Mouse (Mus musculus) midbrain, postnatal 0 days (tissue): ENCODE measurements at regions not wholly inside any gene's neighbourhood (a gene's known extent, or its start where the extent isn't known, plus 50 kb on each side); places are given as distances from the start of the nearest gene placed in this dataset.

Experiments
- ATAC-seq: fragments of 200-750 bp; cut with Nextera tagmentation; 2 replicates; pipeline ENCODE4 v1.8.0; 2017; ENCODE audit warnings: moderate number of reproducible peaks, mild to moderate bottlenecking, moderate TSS enrichment, moderate library complexity; ENCODE audit not compliant: low FRiP score
- DNase-seq: peaks from one replicate; pipeline ENCODE4 v3.0.0-alpha.2; 2015; ENCODE audit warnings: low spot score
- H3K27ac ChIP-seq: fragments of 300-500 bp; sonication (generic); 2 replicates; pipeline ENCODE4 v1.5.1; 2014; ENCODE audit warnings: low read depth, mild to moderate bottlenecking, low read length, mixed read lengths
- H3K27me3 ChIP-seq: fragments of 300-500 bp; sonication (generic); 2 replicates; pipeline ENCODE4 v1.6.1; 2014; ENCODE audit warnings: low read length, control low read depth, mixed read lengths; ENCODE audit not compliant: insufficient read depth
- H3K36me3 ChIP-seq: fragments of 300-500 bp; sonication (generic); 2 replicates; pipeline ENCODE4 v1.6.1; 2014; ENCODE audit warnings: low read length, control low read depth, mixed read lengths; ENCODE audit not compliant: insufficient read depth
- H3K4me1 ChIP-seq: fragments of 300-500 bp; sonication (generic); 2 replicates; pipeline ENCODE4 v1.6.1; 2014; ENCODE audit warnings: mild to moderate bottlenecking, control low read depth, antibody characterized with exemption, low read length, mixed read lengths; ENCODE audit not compliant: insufficient read depth
- H3K4me2 ChIP-seq: fragments of 300-500 bp; sonication (generic); 2 replicates; pipeline ENCODE4 v1.6.1; 2014; ENCODE audit warnings: low read depth, mild to moderate bottlenecking, low read length, mixed read lengths; ENCODE audit not compliant: poor library complexity, severe bottlenecking
- H3K4me3 ChIP-seq: fragments of 300-500 bp; sonication (generic); 2 replicates; pipeline ENCODE4 v1.5.1; 2014; ENCODE audit warnings: low read depth, mild to moderate bottlenecking, low read length, moderate library complexity
- H3K9ac ChIP-seq: fragments of 300-500 bp; sonication (generic); replicated peaks from 2 replicates; pipeline ENCODE4 v1.6.1; 2014; ENCODE audit warnings: mild to moderate bottlenecking, low read length, moderate library complexity, mixed read lengths; ENCODE audit not compliant: poor library complexity, severe bottlenecking
- H3K9me3 ChIP-seq: fragments of 300-500 bp; sonication (generic); 2 replicates; pipeline ENCODE4 v1.6.1; 2016; ENCODE audit warnings: low read length, control low read depth
- CTCF ChIP-seq: IDR thresholded peaks from 2 replicates; pipeline ENCODE4 v1.5.1; 2016; ENCODE audit warnings: antibody characterized with exemption, mild to moderate bottlenecking
- WGBS: fragments of 180-500 bp; shearing (Covaris S2); extraction: QIAGEN DNeasy Blood & Tissue Kit; methylation state at CpG from one replicate; pipeline ENCODE4 v1.1.7; 2014; 5-methylcytosine and 5-hydroxymethylcytosine counted together

GRCm38 (mm10) chr2:128465214-128465984 lies 125.6 kb upstream of the Spdye4c start:
- TF ChIP-seq CTCF = no peak
- no peak for DNase-seq
- Histone ChIP-seq H3K4me1 (no peaks in the 10 kb centered on the region), H3K9ac (no peak overlapping the region), H3K4me3 (no peak overlapping the region), H3K9me3 (no peaks in the 10 kb centered on the region), H3K4me2 (no peak overlapping the region), H3K27me3 (no peaks in the 10 kb centered on the region), H3K27ac (no peak overlapping the region), H3K36me3 (no peaks in the 10 kb centered on the region)
- WGBS = 85% methylated on average over 6 of the region's 6 CpGs
- ATAC-seq = no peak

- no peak for ATAC-seq
- no peaks in the 10 kb centered on the region for H3K36me3 ChIP-seq
- DNase-seq = no peak
- no peak overlapping the region for H3K9ac ChIP-seq
- H3K27me3 ChIP-seq = no peaks in the 10 kb centered on the region
- no peak overlapping the region for H3K4me3 ChIP-seq
- H3K4me2 ChIP-seq = no peak overlapping the region
- TF ChIP-seq CTCF = no peak
- WGBS = 92% methylated on average over 8 of the region's 8 CpGs
- no peak overlapping the region for H3K27ac ChIP-seq
- no peaks in the 10 kb centered on the region for H3K4me1 ChIP-seq
- no peaks in the 10 kb centered on the region for H3K9me3 ChIP-seq
Observed at GRCm38 (mm10) chr2:128467490-128468245, 123.3 kb upstream of the Spdye4c start.

GRCm38 (mm10) chr2:128468323-128468722 lies 122.7 kb upstream of the Spdye4c start:
- no peak overlapping the region for H3K4me2 ChIP-seq
- 65% methylated on average over 2 of the region's 2 CpGs for WGBS
- TF ChIP-seq CTCF = no peak

GRCm38 (mm10) chr2:128470351-128470750 lies 120.7 kb upstream of the Spdye4c start:
- TF ChIP-seq CTCF = no peak
- H3K27me3 ChIP-seq = no peaks in the 10 kb centered on the region
- no peak for ATAC-seq
- no peak for DNase-seq
- 53% methylated on average over 5 of the region's 5 CpGs for WGBS
- H3K9ac ChIP-seq = no peak overlapping the region
- no peak overlapping the region for H3K4me3 ChIP-seq
- H3K4me2 ChIP-seq = no peak overlapping the region
- H3K27ac ChIP-seq = no peak overlapping the region
- H3K4me1 ChIP-seq = no peaks in the 10 kb centered on the region
- H3K9me3 ChIP-seq = no peaks in the 10 kb centered on the region
- H3K36me3 ChIP-seq = no peaks in the 10 kb centered on the region

More at GRCm38 (mm10) chr2:128468323-128468722, 122.7 kb upstream of the Spdye4c start:
- no peak overlapping the region for H3K27ac ChIP-seq
- no peak overlapping the region for H3K9ac ChIP-seq
- no peak overlapping the region for H3K4me3 ChIP-seq
- DNase-seq (no peak), ATAC-seq (no peak)
- H3K36me3 ChIP-seq = no peaks in the 10 kb centered on the region
- no peaks in the 10 kb centered on the region for H3K4me1 ChIP-seq
- no peaks in the 10 kb centered on the region for H3K9me3 ChIP-seq
- H3K27me3 ChIP-seq = no peaks in the 10 kb centered on the region

GRCm38 (mm10) chr2:128473241-128473954 lies 117.6 kb upstream of the Spdye4c start:
- H3K9ac ChIP-seq = no peak overlapping the region
- no peak overlapping the region for H3K4me3 ChIP-seq
- no peaks in the 10 kb centered on the region for H3K36me3 ChIP-seq
- WGBS = 56% methylated on average over 13 of the region's 13 CpGs
- H3K4me1 ChIP-seq = no peaks in the 10 kb centered on the region
- DNase-seq = peak; percentile 30
- H3K4me2 ChIP-seq = no peak overlapping the region
- H3K27ac ChIP-seq = no peak overlapping the region
- H3K27me3 ChIP-seq = no peaks in the 10 kb centered on the region
- no peak for ATAC-seq
- H3K9me3 ChIP-seq = no peaks in the 10 kb centered on the region
- TF ChIP-seq CTCF = no peak
